Mouse (Mus musculus) neural tube, embryonic 10.5 days (tissue): Measurements from ENCODE around the gene Ulk3.

Source experiments
- DNase-seq: peaks from one replicate; pipeline ENCODE4 v3.0.0-alpha.2; 2017; ENCODE audit warnings: low spot score; ENCODE audit errors: extremely low spot score

Ulk3 gene

DNA sequence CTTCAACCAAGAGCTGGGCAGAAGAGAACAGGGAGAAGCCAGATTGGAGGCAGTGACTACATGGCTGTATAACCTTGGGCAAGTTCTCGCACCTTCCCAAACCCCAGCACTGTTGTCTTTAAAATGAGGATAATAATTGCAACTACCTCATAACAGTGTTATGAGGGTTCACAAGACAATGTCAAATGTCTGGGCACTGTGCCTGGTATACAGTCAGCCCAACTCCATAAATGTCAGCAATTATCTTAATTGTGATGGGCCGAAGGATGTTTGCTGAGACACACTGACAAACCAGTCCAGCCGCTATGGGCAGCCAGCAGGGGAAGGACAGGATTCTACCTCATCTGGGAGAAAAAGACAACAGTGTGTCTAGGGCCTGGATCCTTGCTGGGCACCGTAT is 25.5 kb downstream of the Ulk3 start:
- DNase-seq = no peak

DNA sequence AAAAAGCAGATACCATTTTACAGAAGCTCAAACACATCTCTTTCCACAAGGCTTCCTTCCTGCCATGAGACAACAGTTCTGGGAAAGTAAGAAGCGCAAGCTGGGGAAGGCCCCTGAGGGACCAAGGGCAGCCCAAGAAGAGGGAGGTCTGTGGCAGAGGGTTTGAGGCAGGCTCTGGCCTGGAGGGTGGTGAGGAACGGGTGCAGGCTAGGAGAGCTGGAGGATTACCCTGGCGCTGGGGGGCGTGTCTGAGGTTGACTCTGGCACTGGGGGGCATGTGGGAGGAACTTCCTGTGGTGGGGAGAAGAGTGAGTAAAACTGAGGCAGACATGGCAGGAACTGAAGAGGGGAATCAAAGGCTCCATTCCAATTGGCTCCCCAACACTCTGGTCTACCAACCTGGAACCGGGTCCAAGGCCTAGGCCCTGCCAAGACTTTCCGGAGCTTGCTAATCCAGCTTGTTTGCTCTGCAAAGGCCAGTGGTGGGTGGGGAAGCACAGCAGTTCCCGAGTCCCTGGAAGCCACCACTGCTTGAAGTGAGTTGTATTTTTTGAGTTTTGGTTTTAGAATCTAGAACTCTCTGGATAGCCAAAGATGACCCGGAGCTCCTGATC is 28.4 kb downstream of the Ulk3 start:
- DNase-seq = no peak

DNA sequence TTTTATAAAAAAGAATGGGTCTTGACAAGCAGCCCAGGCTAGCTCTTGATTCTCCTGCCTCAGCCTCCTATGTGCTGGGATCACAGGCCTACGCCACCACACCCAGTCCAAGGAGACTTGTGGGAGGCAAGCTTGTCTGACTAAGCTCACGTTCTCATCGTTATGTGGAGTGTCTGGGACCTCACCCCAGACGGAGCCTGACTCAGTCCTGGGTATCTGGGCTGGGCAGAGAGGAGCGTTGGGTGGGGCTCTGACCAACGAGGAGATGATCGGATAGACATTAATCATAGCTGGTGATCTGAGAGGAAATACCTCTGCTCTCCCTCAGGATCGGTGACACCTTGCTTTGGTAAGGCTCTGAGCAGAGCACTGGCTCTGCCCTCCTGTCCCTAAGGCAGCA is 29.6 kb downstream of the Ulk3 start:
- DNase-seq = no peak

DNA sequence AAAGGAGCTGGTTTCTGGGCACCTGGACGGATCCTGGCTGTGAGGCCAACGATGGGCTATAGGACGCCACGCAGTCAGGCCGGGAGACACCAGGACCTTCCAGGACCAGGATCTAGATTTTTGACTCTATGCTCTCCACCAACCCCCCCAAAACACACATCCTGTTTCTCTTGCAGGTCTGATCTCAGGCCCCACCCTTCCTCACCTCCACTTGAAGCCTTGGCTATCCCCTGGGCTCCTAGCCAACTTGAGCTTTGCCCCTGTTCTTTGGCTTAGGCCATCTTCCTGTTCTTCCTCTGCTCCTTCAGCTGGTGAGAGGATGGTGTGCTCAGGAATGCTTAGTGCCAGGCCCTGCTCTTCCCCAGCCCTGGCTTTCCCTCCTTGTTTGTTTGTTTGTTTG is 31.4 kb downstream of the Ulk3 start, which contains the start of gene Lman1l:
TSS of gene Lman1l (minus strand) at position 101 of the 400 bp plus-strand sequence.
- DNase-seq = no peak

DNA sequence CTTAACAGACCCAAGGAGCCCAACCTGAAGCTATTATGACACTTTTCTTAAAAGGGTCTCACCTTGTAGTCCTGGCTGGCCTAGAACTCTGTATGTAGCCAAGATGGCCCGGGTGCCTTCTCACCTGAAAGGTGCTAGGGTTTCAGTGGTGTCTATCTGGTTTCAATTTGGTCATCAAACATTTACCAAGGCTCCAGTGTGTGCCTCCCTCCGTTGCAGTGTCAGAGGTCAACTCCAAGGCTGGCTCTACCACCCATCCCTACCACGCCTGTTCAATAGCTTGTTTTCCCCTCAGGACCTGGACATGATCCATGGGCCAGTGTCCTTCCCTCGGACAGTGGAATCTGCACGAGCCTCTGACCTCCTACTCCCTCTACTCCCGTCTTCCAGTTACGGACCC is 35.0 kb downstream of the Ulk3 start:
- DNase-seq = no peak

DNA sequence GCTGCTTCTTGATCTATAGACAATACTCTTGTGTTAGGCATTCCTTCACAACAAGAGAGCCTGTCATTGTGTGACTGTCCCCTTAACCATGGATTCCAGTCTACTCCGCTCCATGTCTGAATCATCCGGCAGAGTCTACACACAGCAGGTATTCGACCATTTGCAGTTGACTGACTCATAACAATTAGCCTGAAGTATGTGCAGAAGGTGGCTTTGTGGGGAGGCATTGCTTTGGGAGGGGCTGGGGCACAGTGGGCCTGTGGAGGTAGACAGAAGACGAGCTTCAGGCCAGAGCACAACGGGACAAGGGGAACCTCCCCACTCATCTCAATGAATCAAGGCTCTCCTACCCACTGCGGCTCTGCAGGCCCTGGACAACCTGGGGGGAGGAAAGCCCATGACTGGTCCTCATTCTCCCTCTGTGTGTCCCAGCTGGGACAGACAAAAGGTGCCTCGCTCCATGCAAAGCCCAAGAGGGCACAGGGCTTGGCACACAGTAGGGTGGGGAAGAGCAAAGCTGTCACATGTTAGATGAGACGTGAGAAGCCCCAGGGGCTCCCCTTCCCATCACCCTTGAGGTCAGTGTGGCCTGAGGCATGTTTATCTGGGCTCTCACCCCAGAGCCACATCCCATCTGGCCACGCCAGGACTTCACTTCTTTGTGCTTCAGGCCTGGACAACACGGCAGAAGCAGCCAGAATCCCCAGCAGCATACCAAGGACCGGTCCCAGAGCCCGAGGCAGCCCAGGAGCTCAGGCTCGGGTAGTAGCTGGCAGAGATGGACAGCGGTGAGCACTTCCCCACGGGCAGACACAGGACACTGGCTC is 36.6 kb downstream of the Ulk3 start:
- DNase-seq = no peak

DNA sequence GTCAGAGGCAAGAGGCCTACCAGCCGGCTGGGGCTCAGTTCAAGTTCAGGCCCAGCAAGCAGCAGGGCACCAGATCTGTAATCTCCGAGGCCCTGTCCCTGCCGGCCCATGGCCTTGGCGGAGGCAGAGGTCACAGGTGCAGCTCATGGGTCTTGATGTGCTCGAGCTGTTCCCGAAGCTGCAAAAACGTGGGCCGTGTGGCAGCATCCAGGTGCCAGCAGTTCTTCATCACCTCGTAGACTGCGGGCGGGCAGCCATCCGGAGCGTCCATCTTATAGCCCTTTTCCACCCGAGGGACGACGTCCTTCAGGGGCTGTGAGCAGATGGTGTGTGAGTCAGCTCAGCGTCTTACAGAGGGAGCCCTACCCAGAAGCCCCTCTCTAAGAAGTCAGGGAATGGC is 37.9 kb downstream of the Ulk3 start:
- no peak for DNase-seq

DNA sequence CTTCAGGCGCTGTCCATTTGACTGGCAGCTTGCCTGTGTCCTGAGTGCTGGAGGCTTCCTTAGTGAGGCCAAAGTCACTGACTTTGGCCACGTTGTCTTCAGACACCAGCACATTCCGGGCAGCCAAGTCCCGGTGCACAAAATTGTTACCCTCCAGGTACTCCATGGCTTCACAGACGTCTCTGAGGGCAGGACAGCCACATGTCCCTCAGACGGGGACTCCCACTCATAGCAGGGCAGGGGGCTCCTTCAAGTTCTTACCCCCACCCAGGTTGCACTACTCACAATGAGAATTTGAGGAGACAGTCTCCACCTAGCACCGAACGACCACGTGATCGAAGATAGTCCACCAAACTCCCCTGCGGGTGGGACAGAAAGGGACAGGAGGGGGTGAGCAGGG is 38.6 kb downstream of the Ulk3 start:
- no peak for DNase-seq

DNA sequence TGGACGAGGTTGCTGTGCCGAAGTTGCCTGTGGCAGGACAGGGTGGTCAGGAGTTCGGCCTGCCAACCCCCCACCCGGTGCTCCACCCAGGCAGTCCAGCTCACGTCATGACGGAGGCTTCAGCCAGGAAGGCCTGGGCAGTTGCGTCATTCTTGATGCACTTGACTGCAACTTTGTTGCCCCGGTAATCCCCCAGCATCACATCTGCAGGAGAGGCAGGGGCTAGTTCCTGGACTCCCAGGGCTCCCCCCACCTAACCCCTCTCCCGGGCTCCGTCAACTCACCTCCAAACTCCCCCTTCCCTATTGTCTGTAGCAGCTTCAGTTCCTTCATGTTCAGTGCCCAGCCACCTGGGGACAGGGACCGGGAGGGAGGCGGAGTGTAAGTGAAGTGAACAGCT is 39.5 kb downstream of the Ulk3 start:
- no peak for DNase-seq

DNA sequence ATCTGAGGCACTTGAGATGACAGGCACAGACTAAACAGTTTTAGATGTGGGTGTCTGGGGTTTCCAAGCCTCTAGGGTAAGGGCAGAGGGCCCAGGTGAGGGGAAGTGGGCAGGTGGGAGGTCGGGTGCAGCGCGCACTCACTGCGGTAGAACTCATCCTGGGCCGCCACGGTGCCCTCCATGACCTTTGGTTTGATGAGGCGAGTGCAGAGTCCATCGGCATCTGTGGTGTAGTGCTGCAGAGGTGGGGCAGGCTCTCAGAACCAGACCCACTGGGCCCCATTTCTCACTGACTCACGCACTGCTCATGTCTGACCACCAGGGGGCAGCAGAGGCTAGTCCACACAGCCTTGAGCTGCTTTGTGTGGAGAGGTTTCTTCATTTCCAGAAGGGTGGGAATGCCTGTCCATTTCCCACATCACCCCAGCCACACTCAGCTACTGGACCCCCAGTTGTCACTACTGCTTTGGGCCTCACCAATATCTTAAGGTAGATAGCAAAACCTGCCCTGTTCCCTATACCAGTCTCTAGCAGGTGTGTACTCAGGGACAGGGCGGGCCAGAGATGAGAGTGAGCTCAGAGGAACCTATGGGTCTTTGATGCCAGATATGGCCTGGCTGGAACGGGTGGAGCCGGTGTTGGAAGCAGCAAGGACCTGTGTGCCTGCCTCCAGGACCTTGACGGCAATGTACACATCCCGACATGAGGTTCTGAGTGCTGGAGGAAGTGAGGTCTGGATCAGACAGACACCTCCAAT is 40.0 kb downstream of the Ulk3 start:
- peak; percentile 76 for DNase-seq

DNA sequence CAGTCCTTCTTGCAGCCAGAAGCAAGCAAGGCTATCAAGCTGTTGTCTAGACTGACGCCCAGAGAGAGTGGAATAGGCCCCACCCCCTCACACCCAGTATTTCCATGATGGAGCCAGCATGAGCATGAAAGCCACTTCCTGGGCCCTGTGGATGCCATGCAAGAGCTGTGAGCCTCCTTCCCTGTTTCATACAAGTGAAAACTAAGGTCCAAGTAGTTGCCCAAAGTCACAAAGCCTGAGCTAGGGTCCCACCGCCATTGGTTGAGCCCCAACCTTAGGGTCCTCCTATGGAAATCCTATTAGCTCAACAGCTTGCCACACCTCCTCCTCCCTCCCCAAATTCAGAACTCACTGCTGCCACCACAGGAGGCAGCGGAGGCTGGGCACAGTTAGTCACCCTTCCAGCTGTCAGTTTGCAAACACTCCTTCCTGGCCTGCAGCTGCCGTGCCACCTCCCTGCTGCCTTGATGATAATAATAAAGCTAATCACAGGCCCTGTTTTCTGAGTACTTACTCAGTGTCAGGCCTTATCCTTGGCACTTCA is 44.3 kb downstream of the Ulk3 start:
- no peak for DNase-seq

DNA sequence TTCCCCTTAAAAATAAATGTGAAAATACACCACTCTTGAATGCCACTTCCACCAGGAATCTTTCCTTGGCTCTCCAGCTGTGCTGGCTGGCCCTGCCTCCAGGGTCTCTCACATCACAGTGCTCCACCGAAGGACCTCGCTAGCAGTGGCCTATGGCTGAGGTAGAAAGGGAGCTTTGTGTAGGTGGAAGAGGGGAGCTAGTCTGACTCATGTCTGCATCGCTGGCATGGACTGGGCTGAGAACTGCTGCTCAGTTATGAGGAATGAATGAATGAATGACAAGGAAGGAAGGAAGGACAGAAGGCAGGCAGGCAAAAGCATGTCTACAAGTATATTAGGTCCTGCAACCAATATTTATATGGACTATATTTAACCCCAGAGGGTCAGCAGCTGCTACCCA is 48.0 kb downstream of the Ulk3 start:
- DNase-seq = no peak

DNA sequence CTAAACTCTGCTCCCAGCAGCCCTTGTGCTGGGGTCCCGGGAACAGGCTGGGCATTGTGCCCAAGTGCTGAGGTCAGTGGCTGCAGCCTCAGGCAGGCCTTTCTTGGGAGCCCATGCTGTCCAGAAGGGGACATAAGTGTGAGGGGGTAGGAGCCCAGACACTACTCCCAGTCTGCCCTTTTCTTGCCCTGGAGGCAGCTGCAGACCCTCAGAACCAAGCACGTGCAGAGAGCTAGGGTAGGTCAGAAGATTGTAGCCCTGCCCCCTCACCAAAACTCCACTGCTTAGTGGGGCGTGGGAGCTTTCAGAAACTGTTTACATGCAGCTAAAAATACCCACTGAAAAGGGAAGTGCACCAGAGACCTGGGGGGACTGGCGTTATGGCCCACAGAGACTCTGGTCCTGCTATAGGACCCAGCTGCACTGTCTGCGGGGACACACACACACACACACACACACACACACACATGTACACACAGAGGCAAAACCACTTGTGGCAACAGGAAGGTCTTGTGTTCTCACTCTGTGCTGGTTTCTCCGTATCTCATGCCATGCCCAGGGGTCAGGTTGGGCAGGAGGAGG is 48.6 kb downstream of the Ulk3 start:
- no peak for DNase-seq

DNA sequence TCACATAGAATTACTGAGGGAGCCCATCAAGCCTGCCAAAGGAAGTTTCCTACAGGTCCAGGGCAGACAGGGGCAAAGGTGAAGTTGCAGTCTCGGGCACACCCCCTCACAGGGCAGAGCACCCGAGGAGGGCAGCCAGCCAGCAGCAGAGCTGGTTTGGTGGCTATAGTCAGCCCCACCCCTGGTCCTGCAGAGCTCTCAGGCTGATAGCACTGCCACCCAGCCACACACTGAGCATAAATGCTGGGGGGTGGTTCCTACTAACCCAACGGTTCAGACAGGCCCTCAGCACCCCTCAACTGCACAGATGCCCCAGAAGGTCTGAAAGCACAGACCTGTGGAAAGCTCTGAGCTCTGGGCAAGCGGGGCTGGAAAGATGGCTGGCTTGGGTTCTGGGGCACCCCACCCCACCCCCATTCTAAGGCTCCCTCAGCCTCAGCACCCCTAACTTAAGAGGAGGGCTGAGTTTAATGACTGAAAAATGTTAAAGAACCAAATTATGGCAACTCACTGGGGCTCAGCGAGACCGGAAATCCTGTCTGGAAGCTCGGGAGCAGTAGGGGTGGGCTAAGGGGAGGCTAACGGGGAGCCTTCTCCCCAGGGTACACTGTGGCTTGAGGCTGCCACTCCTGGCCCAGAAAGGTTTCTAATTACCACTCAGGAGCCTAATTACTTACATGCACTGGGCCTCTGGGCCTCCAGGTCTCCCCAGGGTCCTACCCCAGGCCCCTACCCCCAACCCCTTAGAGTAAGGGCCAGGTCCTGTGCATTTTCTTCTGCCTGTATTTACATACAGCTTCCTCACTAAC is 49.6 kb downstream of the Ulk3 start:
- DNase-seq = no peak

DNA sequence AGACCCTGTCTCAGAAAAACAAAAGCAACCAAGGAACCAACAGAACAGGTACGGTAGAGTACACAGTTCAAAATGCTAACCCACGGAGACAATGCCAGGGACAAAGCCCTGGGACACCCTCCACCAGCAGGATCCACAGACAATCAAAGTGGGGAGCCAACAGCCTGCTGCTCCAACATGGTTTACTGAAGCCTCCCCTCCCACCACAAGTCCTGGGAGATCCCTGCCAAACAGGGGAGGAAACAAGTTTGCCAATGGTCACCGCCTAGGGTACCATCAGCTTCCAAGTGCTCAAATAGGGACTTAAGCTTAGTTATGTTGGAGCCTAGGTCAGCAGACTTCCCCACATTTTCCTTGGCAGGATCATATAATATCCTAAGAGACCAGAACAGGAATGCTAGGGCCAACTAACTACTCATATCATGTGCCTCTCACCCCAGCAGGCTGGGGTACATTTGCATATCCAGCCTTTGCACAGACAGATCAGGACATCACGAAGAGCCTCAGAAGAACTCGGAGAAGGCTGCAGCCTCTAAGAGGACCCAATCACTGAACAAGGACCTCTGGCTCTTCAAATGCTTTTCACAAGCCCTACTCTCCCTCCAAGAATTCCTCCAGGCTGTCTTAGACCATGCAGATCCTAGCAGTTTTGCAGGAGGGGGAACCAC is 50.5 kb downstream of the Ulk3 start:
- DNase-seq = no peak

DNA sequence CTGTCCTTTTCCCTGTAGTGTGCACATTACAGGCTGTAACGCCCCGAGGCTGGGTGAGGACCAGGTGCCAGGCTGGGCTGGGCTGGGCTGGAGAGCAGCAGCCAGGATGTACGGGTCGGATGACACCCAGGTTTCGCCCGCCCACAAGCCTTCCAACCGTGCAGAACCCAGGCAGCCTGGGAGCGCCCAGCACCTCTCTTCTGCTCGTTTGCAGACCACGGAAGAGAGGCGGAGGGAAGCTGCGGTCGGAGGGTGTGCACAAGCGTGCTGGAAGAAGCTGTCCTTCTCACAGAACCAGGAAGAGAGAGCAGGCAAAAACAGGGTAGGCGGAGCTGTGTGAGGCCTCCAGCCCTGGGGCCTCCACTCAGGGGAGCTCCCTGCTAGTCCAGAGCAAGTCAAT is 51.1 kb downstream of the Ulk3 start:
- DNase-seq = no peak

DNA sequence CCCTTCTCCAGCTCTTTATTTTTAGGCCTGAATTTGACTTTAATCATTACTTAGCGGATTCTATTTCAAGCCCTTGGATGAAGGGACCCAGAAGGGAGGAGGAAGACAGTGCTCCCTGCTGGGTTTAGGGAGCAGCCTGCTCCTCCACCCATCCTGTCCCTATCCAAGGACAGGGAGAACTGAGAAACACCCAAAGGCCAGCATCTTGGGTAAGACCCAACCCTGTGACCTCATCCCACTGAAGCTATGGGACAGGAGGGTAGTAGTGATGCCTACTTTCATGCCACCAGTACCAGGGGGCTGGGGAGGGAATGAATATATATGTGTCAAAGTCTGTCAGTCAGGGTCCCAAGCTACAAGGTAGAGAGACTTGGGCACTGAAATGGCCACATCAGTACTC is 51.8 kb downstream of the Ulk3 start:
- DNase-seq = no peak

DNA sequence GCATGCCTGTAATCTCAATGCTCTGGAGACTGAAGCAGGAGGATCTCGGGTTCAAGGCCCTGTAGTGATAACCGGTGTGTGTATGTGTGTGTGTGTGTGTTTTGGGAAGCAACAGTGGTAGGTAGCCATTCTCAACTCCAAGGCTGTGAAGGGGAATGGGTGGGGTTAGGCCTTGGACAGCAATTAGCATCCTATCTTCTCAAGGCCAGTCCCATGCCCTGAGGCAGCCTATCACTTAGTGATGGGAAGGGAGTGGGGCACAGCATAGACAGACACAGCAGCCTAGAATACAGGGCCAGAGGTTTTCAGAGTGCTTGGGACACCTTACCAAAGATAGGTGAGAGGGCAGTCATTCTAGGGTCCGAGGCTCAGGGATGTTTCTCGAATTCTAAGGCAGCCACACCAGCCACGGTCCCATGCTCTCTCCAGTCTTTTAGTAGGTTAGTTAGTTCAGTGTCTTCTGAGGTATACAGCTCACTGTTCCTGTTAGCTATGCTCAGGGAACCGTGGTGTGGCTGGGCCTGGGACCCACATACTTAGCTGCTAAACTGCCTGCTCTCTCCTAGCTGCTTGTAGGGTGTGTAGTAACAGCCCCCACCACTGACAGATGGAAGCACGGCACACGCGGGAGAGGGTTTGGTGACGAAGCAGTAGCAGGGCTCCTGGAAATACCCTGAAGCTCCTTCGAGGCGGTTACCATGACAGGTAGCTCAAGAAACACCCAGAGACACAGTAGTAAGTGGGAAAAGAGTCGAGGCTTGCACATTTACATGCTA is 52.7 kb downstream of the Ulk3 start:
- DNase-seq = no peak

DNA sequence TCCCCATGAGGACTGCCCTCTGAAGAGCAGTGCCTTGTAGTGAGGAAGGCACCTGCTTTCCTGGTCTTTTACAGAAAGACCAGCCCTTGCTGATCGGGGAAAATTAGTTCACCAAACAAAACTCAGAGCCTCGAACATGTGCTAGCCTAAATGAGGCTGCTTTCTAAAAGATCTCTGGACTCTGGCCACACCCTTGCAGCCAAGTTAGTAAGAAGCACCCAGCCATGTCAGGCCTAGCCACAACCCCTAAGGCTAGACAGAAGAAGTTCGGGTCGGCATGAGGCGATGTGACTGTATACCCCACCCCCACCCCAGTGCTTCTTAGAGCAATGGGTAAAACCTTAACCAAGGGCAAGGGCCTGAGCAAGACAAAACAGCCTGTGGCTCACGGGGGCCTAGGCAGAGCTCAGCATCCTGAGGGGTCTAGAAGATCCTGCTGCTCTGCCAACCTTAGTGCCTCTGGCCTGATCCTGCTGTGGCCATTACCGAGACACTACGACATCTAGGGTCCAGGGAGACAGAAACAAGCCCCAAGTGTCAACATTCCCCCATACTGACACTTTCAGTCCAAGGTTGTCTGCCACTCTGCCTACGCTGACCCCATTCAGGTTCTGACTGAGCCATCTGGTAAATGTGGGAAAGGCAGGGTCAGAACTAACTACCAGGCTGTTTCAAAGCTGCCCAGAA is 54.1 kb downstream of the Ulk3 start:
- DNase-seq = no peak
